Mouse (Mus musculus): ENCODE results near the gene Uvrag.

GRCm38 (mm10) chr7:99033838-99034237 lies 107.1 kb downstream of the Uvrag start:
- TF ChIP-seq CTCF (IDR thresholded peaks at IDR 0.05) = no peak
- no peak for TF ChIP-seq EP300 (IDR thresholded peaks at IDR 0.05; ENCODE audit: insufficient read depth, low read depth, low read length)

Measured in heart, adult 2 months (tissue).